Mouse (Mus musculus) regulatory T cell (primary cell): ENCODE measurements around the gene Ephb3.

Experiments used
- in situ Hi-C: fragments of 300-600 bp; cut with MboI, MseI; formaldehyde crosslinking; loops from one replicate; pipeline ENCODE4 v1.15.1; 2025; ENCODE audit warnings: high pct_unique_total_duplicates

The Ephb3 gene

GRCm38 (mm10) chr16:21204367-21205092 is at the start of gene Ephb3:
Gene Ephb3, plus strand, starts transcription at chr16:21204755.
- in situ Hi-C loops = no loop called here

- in situ Hi-C loops = loop anchor here (10.0 kb wide), 1 partner anchor 231 kb away; no protein-coding TSS in a partner anchor
Observed at GRCm38 (mm10) chr16:21156261-21156660, 48.3 kb upstream of the Ephb3 start.

GRCm38 (mm10) chr16:21159226-21159625 is 45.3 kb upstream of the Ephb3 start:
- in situ Hi-C loops = loop anchor here (10.0 kb wide), 1 partner anchor 234 kb away; no protein-coding TSS in a partner anchor

- in situ Hi-C loops = loop anchor here (10.0 kb wide), 1 partner anchor 89 kb away; no protein-coding TSS in a partner anchor
Observed at GRCm38 (mm10) chr16:21163423-21163822, 41.1 kb upstream of the Ephb3 start.

- in situ Hi-C loops = loop anchor here (10.0 kb wide), 1 partner anchor 91 kb away; no protein-coding TSS in a partner anchor
Observed at GRCm38 (mm10) chr16:21165343-21166220, 39.0 kb upstream of the Ephb3 start.

GRCm38 (mm10) chr16:21168730-21169129 is 35.8 kb upstream of the Ephb3 start:
- in situ Hi-C loops = loop anchor here (10.0 kb wide), 1 partner anchor 94 kb away; no protein-coding TSS in a partner anchor

- in situ Hi-C loops = no loop called here
Observed at GRCm38 (mm10) chr16:21175236-21175635, 29.3 kb upstream of the Ephb3 start.

GRCm38 (mm10) chr16:21182108-21182507 is 22.4 kb upstream of the Ephb3 start:
- in situ Hi-C loops = no loop called here

GRCm38 (mm10) chr16:21184697-21185096 is 19.9 kb upstream of the Ephb3 start:
- in situ Hi-C loops = no loop called here

- in situ Hi-C loops = no loop called here
Observed at GRCm38 (mm10) chr16:21187568-21187967, 17.0 kb upstream of the Ephb3 start.

- in situ Hi-C loops = no loop called here
Observed at GRCm38 (mm10) chr16:21188345-21188744, 16.2 kb upstream of the Ephb3 start.

GRCm38 (mm10) chr16:21191569-21191968 is 13.0 kb upstream of the Ephb3 start:
- in situ Hi-C loops = no loop called here

GRCm38 (mm10) chr16:21192509-21193354 is 11.8 kb upstream of the Ephb3 start:
- in situ Hi-C loops = no loop called here

- in situ Hi-C loops = no loop called here
Observed at GRCm38 (mm10) chr16:21194182-21194581, 10.4 kb upstream of the Ephb3 start.

GRCm38 (mm10) chr16:21195260-21195866 is 9.2 kb upstream of the Ephb3 start:
- in situ Hi-C loops = loop anchor here (5.0 kb wide), 1 partner anchor 197 kb away; no protein-coding TSS in a partner anchor

- in situ Hi-C loops = loop anchor here (5.0 kb wide), 1 partner anchor 196 kb away; no protein-coding TSS in a partner anchor
Observed at GRCm38 (mm10) chr16:21196576-21196975, 8.0 kb upstream of the Ephb3 start.

GRCm38 (mm10) chr16:21197542-21197941 is 7.0 kb upstream of the Ephb3 start:
- in situ Hi-C loops = loop anchor here (5.0 kb wide), 1 partner anchor 195 kb away; no protein-coding TSS in a partner anchor

GRCm38 (mm10) chr16:21198006-21198405 is 6.5 kb upstream of the Ephb3 start:
- in situ Hi-C loops = loop anchor here (5.0 kb wide), 1 partner anchor 194 kb away; no protein-coding TSS in a partner anchor

GRCm38 (mm10) chr16:21198529-21198928 is 6.0 kb upstream of the Ephb3 start:
- in situ Hi-C loops = loop anchor here (5.0 kb wide), 1 partner anchor 194 kb away; no protein-coding TSS in a partner anchor

GRCm38 (mm10) chr16:21199426-21199825 is 5.1 kb upstream of the Ephb3 start:
- in situ Hi-C loops = loop anchor here (5.0 kb wide), 1 partner anchor 193 kb away; no protein-coding TSS in a partner anchor
